In the genomic region with DNA sequence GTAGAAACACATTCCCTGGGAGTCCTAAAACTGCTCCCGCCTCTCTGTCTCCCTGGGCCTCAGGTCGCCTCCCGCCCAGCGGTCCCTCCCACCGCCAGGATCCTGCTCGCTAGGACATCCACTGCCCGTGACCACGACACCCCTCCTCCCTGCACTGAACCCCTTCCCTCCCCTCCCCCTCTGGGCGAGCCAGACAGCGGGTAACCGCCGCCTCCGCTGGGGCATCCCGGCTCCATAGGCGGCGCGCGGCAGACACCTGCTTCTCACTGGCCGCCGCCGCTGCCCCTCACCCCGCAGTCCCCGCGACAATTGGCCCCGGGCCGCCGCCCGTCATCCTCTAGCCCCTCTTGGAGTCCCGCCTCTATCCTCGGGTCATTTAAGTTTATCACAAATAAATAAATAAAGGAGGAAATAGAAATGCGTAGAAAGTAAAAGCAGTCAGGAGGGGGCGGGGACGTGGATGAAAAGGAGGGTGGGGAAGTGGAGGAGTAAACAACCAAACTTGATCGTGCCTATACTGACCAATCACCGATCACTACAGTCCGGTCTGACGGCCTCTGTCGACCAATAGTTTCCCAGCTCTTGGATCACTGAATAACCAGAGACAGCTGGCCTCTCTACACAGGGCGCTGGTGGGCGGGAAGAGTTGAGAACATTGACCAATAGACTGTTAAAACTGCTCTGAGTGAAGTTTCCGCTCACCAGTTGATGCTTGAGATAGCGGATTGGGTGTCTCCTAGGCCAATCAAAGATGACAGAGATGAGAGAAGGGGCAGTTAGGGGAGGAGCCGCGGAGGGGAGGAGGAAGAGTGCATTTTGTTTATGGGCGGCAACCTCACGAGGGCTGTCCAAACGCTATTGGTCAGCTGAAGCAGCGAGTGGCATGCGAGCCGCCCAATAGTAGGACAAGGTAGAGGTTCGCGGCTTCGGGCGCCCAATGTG, we compare ENCODE assay signal across 7 mouse cellular contexts. TPM values are rescaled to one million over a fixed set of nuclear protein-coding genes. Genes with fewer than 3 reads are reported as not detected.
DNase-seq lines count a peak whose midpoint lies in the region; ATAC-seq and TF ChIP-seq lines count a peak whose summit lies in the region.

No protein-coding gene starts in this region.

- no peaks in the 10 kb centered on the region for H3K9me3 ChIP-seq in embryonic facial prominence, embryonic 10.5 days
- H3K9me3 ChIP-seq in intestine, postnatal 0 days (ENCODE audit: control insufficient read depth) = no peaks in the 10 kb centered on the region
- no peaks in the 10 kb centered on the region for H3K9me3 ChIP-seq in midbrain, embryonic 12.5 days

- H3K27ac ChIP-seq in embryonic facial prominence, embryonic 10.5 days (replicated peaks) = peak overlapping the region; percentile 97
- peak overlapping the region; percentile 93 for H3K27ac ChIP-seq in intestine, postnatal 0 days (ENCODE audit: low read depth, low read length)
- peak overlapping the region; percentile 98 for H3K27ac ChIP-seq in midbrain, embryonic 12.5 days (replicated peaks)
- peak overlapping the region; percentile 79 for H3K27ac ChIP-seq in small intestine, adult 2 months (ENCODE audit: insufficient read depth, low read depth, low read length)

- H3K27me3 ChIP-seq in embryonic facial prominence, embryonic 10.5 days (replicated peaks; ENCODE audit: low read depth, poor library complexity, severe bottlenecking) = no peaks in the 10 kb centered on the region
- H3K27me3 ChIP-seq in intestine, postnatal 0 days (replicated peaks; ENCODE audit: control insufficient read depth, insufficient read depth, low read length) = no peaks in the 10 kb centered on the region
- H3K27me3 ChIP-seq in midbrain, embryonic 12.5 days = no peaks in the 10 kb centered on the region
- H3K27me3 ChIP-seq in small intestine, adult 2 months (ENCODE audit: control insufficient read depth, insufficient read depth, low read length) = no peaks in the 10 kb centered on the region

- peak; percentile 97 for ATAC-seq in intestine, postnatal 0 days
- ATAC-seq in midbrain, embryonic 12.5 days (ENCODE audit: low FRiP score, low read depth) = peak; percentile 98

- DNase-seq in adrenal gland, postnatal 10 days = peak; percentile 98
- peak; percentile 98 for DNase-seq in embryonic facial prominence, embryonic 10.5 days (ENCODE audit: low spot score)
- peak; percentile 100 for DNase-seq in gonadal fat pad, adult 2 months (ENCODE audit: low read depth)
- peak; percentile 99 for DNase-seq in left cerebral cortex, postnatal 4 days

- no peaks in the 10 kb centered on the region for H3K36me3 ChIP-seq in embryonic facial prominence, embryonic 10.5 days (replicated peaks)
- no peaks in the 10 kb centered on the region for H3K36me3 ChIP-seq in intestine, postnatal 0 days (ENCODE audit: control insufficient read depth, insufficient read depth)
- H3K36me3 ChIP-seq in midbrain, embryonic 12.5 days = no peaks in the 10 kb centered on the region
- no peaks in the 10 kb centered on the region for H3K36me3 ChIP-seq in small intestine, adult 2 months (ENCODE audit: control insufficient read depth, insufficient read depth, low read length)

- WGBS in embryonic facial prominence, embryonic 10.5 days = under 1% methylated on average over 54 of the region's 54 CpGs
- under 1% methylated on average over 54 of the region's 54 CpGs for WGBS in intestine, postnatal 0 days
- WGBS in midbrain, embryonic 12.5 days = under 1% methylated on average over 52 of the region's 54 CpGs
- under 1% methylated on average over 53 of the region's 54 CpGs for WGBS in small intestine, adult 2 months

- peak; percentile 43 for TF ChIP-seq CTCF in intestine, postnatal 0 days (IDR thresholded peaks at IDR 0.05; ENCODE audit: low read depth)
- TF ChIP-seq CTCF in small intestine, adult 2 months (IDR thresholded peaks at IDR 0.05; ENCODE audit: extremely low read depth, insufficient read length, insufficient replicate concordance, low read depth, low read length) = peak; percentile 12; the same call in 1 of the 2 replicates

- peak overlapping the region; percentile 85 for H3K9ac ChIP-seq in intestine, postnatal 0 days (ENCODE audit: low read depth, low read length)
- peak overlapping the region; percentile 71 for H3K9ac ChIP-seq in midbrain, embryonic 12.5 days (replicated peaks)

- peak overlapping the region; percentile 73 for H3K4me3 ChIP-seq in embryonic facial prominence, embryonic 10.5 days
- peak overlapping the region; percentile 91 for H3K4me3 ChIP-seq in intestine, postnatal 0 days (ENCODE audit: low read depth, low read length)
- H3K4me3 ChIP-seq in midbrain, embryonic 12.5 days = peak overlapping the region; percentile 75
- peak overlapping the region; percentile 77 for H3K4me3 ChIP-seq in small intestine, adult 2 months (ENCODE audit: low read depth, low read length)

- TF ChIP-seq POLR2A in small intestine, adult 2 months (IDR thresholded peaks at IDR 0.05; ENCODE audit: low read depth, low read length) = peak; percentile 53; the same call in 1 of the 2 replicates

- H3K4me1 ChIP-seq in embryonic facial prominence, embryonic 10.5 days = peaks cover 22% of the 10 kb centered on the region
- H3K4me1 ChIP-seq in intestine, postnatal 0 days (replicated peaks; ENCODE audit: control insufficient read depth, insufficient read depth, low read length) = 0 out of 2 replicates have a peak, but pooled peaks cover 4% of the 10 kb centered on the region
- H3K4me1 ChIP-seq in midbrain, embryonic 12.5 days = peaks cover 9% of the 10 kb centered on the region; the same call in 1 of the 2 replicates
- H3K4me1 ChIP-seq in small intestine, adult 2 months (ENCODE audit: control insufficient read depth, insufficient read depth, insufficient read length, low read length) = no peaks in the 10 kb centered on the region

- peak overlapping the region; percentile 75 for H3K4me2 ChIP-seq in intestine, postnatal 0 days (replicated peaks; ENCODE audit: low read depth)
- H3K4me2 ChIP-seq in midbrain, embryonic 12.5 days (replicated peaks) = peak overlapping the region; percentile 54

- intact Hi-C loops in left cerebral cortex, postnatal 4 days (cut with DNase I) = no loop called here

RNA-seq across cellular contexts. Expression of gene Zbtb20, which starts 0.5 kb away (rescaled TPM):
- 100 to 1,000 TPM in 1 of 2 experiments, 10 to 100 TPM in 1; 99.2 to 123 TPM for total RNA-seq in adrenal gland, postnatal 10 days (2021)
- polyA plus RNA-seq in embryonic facial prominence, embryonic 10.5 days (2016; fragmentation: Nextera tagmentation; extraction: Ambion mirVana) = 19.6 and 20.1 TPM in 2 replicates
- 40.3 and 58.0 TPM in 2 replicates for polyA plus RNA-seq in gonadal fat pad, adult 2 months (2012; rRNA removed)
- polyA plus RNA-seq in intestine, postnatal 0 days (2015; fragmentation: Nextera tagmentation; extraction: Ambion mirVana) = 10.6 and 13.3 TPM in 2 replicates
- total RNA-seq in left cerebral cortex, postnatal 4 days (2021) = 10 to 100 TPM; 93.5 to 99.9 TPM
- polyA plus RNA-seq in midbrain, embryonic 12.5 days (2016; fragmentation: Nextera tagmentation; extraction: Ambion mirVana) = 76.8 and 80.8 TPM in 2 replicates
- 5.7 and 9.6 TPM in 2 replicates for polyA plus RNA-seq in small intestine, adult 2 months (2012; rRNA removed)

Comparison
In these comparisons a context has a peak if more than half of its experiments do, and no peak if none do; other contexts are left out.
1. Peak in every context shown above with its lines: DNase-seq, ATAC-seq, H3K4me3 ChIP-seq and H3K27ac ChIP-seq.